Mouse (Mus musculus): ENCODE measurements around the gene Bpifa6.

DNA sequence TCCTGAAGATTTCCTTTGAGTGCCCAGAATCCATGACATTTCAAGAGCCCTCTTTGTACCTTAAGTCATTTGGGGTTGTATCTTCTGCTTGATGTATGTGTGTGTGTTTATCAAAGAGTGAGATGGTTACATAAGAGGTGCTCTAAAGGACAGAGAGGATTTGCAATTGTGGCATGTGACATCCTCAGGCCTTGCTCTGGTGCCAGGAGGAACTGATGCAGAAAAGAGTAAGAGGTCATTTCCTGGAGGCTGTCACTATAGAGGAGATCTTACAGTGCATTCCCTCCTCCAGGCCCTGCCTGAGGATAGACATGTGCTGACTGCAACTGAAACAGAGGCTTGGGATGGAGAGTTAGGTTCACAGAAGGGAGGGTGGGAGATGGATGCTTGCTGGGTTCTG, 26.3 kb downstream of the Bpifa6 start:
- TF ChIP-seq CTCF (IDR thresholded peaks at IDR 0.05; ENCODE audit: borderline replicate concordance, insufficient read depth, low read depth, low read length) = no peak
- TF ChIP-seq POLR2A (IDR thresholded peaks at IDR 0.05; ENCODE audit: borderline replicate concordance, insufficient read depth, low read length) = no peak

Data from cerebellum, adult 2 months (tissue).